Mouse (Mus musculus) testis, postnatal 10 days (tissue): Measurements from ENCODE around the gene Gm5294.

Source experiments
- DNase-seq: peaks from one replicate; pipeline ENCODE4 v3.0.0; 2021; ENCODE audit warnings: low spot score

The Gm5294 gene

GRCm38 (mm10) chr5:138849682-138850461 lies 30.0 kb downstream of the Gm5294 start:
- DNase-seq = peak; percentile 64

GRCm38 (mm10) chr5:138850462-138850844 lies 30.6 kb downstream of the Gm5294 start:
- no peak for DNase-seq

- DNase-seq = no peak
Measured at GRCm38 (mm10) chr5:138851296-138851780, 31.5 kb downstream of the Gm5294 start.

GRCm38 (mm10) chr5:138852151-138852550 lies 32.3 kb downstream of the Gm5294 start:
- no peak for DNase-seq

GRCm38 (mm10) chr5:138853349-138853748 lies 33.5 kb downstream of the Gm5294 start:
- no peak for DNase-seq

GRCm38 (mm10) chr5:138857010-138857617 lies 37.2 kb downstream of the Gm5294 start:
- peak; percentile 92 for DNase-seq

- no peak for DNase-seq
Measured at GRCm38 (mm10) chr5:138857811-138858251, 38.0 kb downstream of the Gm5294 start.

GRCm38 (mm10) chr5:138863681-138864146 lies 43.8 kb downstream of the Gm5294 start:
- DNase-seq = no peak

GRCm38 (mm10) chr5:138864166-138864565 lies 44.3 kb downstream of the Gm5294 start:
- no peak for DNase-seq

- no peak for DNase-seq
Measured at GRCm38 (mm10) chr5:138864880-138865279, 45.0 kb downstream of the Gm5294 start.

- DNase-seq = no peak
Measured at GRCm38 (mm10) chr5:138865637-138866036, 45.8 kb downstream of the Gm5294 start.
